Mouse (Mus musculus) frontal cortex, postnatal 36 days (tissue): ENCODE results near the gene Adamts7.

Experiments used
- DNase-seq, 2 experiments: peaks; one replicate each; pipeline ENCODE4 v3.0.0; 2022; ENCODE audit warnings: low spot score in 2 of 2

The Adamts7 gene

GRCm38 (mm10) chr9:90146869-90147268 lies 16.0 kb upstream of the Adamts7 start:
- DNase-seq, result no peak

GRCm38 (mm10) chr9:90162243-90162925 lies 485 bp upstream of the Adamts7 start:
- DNase-seq, result no peak

DNA sequence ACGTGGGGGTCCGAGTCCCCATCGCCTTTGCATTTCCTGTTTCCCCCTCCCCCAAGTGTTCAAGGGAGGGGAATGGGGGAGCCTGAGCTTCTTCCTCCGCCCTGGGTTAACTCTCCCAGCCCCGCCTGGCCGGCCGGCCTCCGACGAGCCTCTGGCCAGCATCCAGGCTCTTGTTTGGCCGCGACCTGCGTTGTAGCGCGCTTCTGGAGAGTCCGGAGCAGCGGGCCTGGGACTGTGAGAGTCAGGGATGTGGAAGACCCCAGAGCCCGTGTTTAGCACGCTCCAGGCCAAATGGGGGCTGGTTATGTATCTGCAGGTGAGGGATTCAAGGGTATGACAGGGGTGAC lies 853 bp downstream of the Adamts7 start:
- no peak for DNase-seq

GRCm38 (mm10) chr9:90164670-90165453 lies 2.0 kb downstream of the Adamts7 start:
- no peak for DNase-seq

DNA sequence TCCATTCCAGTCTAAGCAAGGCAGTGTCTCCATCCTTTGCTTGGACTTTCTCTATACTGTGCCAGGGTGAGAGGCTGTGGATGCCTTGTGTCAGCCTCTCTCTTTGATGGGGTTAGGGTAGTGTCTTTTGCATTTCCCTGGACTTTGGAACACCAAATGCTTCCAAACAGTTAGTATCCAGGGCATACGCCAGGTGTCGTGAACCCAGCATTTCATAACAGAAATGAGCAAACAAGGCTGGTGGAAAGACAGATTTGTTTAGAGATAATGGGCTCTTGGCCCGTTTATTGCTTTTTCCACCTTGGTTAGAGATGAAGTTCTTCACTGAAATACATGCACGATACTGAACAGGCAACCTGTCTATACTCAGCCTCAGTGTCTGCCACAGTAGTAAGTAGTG lies 2.7 kb downstream of the Adamts7 start:
- no peak for DNase-seq

- no peak for DNase-seq
Measured at GRCm38 (mm10) chr9:90166615-90167014, 3.7 kb downstream of the Adamts7 start.

GRCm38 (mm10) chr9:90169965-90170364 lies 7.1 kb downstream of the Adamts7 start:
- no peak for DNase-seq

DNA sequence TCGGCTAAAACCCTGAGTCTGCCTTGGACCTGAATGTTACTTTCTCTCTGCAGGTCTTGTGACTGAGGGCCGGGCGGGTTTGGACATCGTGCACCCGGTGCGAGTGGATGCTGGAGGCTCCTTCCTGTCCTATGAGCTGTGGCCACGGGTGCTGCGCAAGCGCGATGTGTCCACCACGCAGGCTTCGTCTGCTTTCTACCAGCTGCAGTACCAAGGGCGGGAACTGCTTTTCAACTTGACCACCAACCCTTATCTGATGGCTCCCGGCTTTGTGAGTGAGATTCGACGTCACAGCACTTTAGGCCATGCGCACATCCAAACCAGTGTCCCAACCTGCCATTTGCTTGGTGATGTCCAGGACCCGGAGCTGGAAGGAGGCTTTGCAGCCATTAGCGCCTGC lies 8.6 kb downstream of the Adamts7 start:
- DNase-seq, result no peak

DNA sequence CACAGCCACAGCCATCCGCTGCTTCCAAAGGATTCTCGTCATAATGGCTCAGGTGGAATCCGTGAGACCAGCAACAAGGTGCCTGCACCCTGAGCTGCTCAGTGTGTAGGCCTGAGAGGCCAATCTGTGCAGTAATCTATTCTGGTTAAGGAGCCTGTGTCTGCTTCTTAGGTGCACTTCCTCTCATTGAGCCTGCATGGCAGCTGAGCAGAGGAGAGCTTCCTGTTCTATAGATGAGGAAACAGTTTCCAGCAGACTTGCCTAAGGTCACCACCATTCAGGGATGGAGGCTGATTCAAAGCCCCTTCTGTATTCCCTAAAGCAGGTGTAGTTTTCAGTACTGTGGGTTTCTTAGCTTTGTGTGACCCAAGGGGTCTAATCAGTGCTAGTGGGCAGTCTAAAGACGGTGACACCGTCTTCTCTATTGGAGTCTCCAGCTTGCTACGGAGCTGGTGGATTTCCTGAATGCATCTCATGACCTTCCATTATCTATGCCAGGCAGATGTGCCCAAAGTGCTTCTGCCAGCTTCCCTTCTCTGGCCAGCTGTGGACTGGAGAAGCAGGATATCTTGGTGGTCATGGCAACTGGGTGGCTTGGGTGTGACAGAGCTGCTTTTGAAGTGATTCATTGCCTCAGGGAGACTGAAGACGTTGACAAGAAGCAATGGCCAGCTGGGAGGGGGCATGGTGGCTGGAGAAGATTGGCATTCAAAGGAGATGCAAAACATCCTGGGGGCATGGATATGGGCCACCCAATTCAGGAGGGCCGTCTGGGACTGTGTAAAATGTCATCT lies 9.9 kb downstream of the Adamts7 start:
- DNase-seq, result no peak

DNA sequence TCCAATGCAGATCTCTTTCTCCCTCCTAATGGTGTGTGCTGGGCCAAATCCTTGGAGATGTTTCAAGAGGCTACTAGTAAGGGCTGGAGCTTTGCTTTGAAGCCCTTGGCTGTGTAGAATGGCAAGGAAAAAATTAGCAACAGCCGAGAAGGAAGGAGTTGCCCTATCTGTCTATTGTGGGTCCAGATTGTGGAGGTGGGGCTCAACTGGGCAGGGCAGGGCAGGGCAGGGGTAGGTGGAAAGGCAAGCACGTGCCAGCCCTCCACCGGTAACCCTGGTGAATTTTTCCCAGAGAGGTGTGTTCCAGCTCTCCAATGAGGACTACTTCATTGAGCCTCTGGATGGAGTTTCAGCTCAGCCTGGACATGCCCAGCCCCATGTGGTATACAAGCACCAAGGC lies 10.5 kb downstream of the Adamts7 start:
- DNase-seq, result no peak

GRCm38 (mm10) chr9:90179409-90179808 lies 16.5 kb downstream of the Adamts7 start:
- no peak for DNase-seq

GRCm38 (mm10) chr9:90181656-90182388 lies 19.0 kb downstream of the Adamts7 start:
- no peak for DNase-seq

DNA sequence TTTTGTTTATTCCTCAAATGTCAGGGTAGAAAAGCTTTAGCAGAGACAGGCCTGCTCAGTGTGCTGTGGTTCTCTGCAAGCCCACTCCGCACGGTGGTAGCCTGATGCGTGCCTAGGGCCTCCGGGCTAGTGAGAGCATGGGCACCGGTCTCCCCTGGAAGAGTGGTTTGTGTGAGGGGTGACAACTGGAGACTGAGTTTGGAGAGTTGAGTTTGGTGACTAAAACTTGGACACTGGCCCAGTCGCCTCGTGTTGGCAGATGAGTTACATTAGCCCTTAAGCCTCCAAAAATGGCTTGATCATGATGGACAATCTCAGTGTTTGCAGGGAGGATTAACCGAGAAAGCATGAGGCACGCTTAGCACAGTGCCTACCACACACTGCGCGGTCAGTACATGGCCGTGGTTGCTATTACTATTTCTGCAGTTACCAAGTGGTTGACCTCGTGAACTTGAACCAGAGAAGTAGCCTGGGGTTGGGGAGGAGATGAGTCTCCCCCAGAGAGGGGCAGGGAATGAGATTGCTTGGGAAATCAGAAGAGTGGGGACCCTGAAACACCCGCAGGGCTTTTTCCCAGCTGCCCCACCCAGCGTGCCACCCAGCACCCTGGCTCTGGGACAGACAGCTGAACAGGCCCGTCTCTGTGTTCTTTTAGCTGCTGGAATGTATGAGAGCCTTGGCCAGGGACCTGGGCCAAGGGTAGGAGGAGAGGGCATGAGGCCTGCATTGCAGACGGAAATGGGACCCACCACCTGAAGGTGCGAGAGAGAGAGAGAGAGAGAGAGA lies 20.0 kb downstream of the Adamts7 start:
- DNase-seq, result no peak

GRCm38 (mm10) chr9:90183550-90183949 lies 20.7 kb downstream of the Adamts7 start:
- no peak for DNase-seq

GRCm38 (mm10) chr9:90184116-90184515 lies 21.2 kb downstream of the Adamts7 start:
- no peak for DNase-seq

DNA sequence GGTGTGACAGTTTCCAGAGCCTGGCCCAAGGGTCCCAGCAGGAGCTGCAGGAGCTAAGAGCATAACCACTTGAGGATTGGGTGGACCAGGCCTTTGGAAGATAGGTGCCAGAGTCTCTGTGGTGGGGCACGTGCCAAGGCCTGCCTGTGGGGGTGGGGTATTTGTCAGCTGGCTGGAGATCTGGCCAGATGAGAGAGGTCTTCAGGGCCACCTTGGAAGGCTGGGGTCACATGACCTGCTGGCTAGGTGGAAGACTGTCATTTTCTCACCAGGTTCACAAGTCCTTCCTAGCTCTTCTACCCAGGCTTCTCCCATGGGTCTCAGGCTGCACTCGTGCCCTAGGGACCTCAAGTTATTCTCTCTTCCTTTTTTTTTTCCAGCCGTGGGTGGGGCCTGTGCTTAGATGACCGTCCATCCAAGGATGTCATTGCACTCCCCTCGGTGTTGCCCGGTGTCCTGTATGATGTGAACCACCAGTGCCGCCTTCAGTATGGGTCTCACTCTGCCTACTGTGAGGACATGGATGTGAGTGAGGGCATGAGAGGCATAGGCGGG lies 22.6 kb downstream of the Adamts7 start:
- no peak for DNase-seq

DNA sequence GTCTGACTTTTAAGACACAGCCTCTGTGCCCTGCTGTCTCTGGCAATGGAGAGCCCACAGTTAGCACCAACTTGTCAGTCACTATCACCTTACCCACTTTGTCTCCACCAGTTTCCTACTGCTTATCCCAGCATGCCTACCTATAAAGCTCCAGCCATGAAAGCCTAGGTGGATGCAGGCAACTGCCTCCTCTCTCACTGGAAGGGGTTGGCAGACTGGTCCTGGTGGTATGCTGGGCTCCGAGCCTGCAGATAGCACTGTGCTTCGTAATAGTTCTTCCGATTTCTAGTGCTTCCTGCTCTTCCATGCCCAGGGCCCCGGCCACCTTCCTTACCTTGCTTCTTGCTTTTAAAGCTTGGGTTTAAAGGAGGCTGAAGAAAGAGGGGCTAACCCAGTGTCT lies 26.0 kb downstream of the Adamts7 start:
- no peak for DNase-seq

- DNase-seq, result no peak
Measured at GRCm38 (mm10) chr9:90189391-90189790, 26.5 kb downstream of the Adamts7 start.

DNA sequence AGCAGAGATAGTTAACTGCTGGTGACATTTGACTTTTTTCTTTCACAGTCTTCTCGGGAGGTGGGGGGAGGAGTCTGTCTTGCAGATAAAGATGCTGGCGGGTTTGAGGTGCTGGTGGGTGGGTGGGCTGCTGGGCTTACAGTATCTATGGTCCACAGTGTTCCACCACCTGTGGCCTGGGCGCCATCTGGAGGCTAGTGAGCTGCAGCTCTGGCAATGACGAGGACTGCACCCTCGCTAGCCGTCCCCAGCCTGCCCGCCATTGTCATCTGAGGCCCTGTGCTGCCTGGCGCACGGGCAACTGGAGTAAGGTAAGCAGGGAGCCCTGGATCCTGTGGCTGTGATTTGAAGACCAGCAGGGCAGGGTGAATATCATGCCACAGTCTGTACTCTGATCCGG lies 32.1 kb downstream of the Adamts7 start:
- DNase-seq, result no peak

GRCm38 (mm10) chr9:90196262-90196661 lies 33.4 kb downstream of the Adamts7 start:
- DNase-seq, result no peak

DNA sequence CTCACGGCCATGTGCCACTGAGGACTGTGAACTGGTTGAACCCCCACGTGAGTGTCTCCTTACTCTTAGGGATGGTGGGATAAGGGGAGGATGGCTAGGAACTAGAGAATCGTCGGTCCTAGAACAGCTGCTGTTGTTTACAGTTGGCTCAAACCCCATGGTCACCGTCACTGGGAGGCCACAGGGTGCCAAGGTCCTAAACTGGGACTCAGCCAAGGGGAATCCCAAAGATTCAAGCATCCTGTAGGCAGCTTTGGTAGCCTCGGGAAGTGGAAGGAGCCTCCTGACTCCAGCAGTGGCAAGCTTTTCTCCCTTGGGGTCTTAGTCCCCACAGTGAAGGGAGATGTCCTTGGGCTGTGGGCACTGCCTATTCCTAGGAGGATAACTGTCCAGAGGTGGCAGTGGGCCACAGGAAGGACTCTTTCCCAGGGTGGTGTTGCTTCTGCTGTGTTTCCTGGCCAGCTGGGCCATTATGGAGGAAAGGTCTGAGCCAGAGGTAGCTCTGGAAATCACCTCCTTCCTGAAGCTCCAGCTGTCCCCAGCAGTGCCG lies 34.3 kb downstream of the Adamts7 start:
- DNase-seq, result no peak
